Mouse (Mus musculus) adrenal gland, postnatal 4 days (tissue): ENCODE measurements around the gene D130043K22Rik. TPM values are rescaled to one million over a fixed set of nuclear protein-coding genes. Genes with fewer than 3 reads are reported as not detected.
"Not testable (repeated sequence)": the region's sequence is repeated elsewhere in the genome, so short reads cannot be mapped to it uniquely, and the experiment has no call there.

Source experiments
- DNase-seq, 2 experiments: peaks; one replicate each; pipeline ENCODE4 v3.0.0; 2021 to 2022; ENCODE audit warnings: low spot score in 2 of 2, mixed read lengths in 2 of 2
- total RNA-seq, 2 experiments: library from RNA; stranded (reverse); gene quantifications; 2 replicates each; pipeline ENCODE4 v1.2.3; 2021

The D130043K22Rik gene
- total RNA-seq, 2 experiments from 2014 or later = 1.0 to 1.6 TPM

GRCm38 (mm10) chr13:24831353-24832130, 13.4 kb upstream of the D130043K22Rik start, which contains the start of the genes Acot13 and Tdp2:
Gene Acot13 (minus strand): TSS chr13:24831540.
Gene Tdp2 (plus strand): TSS chr13:24831679.
- peak; percentile 82 to 91 for DNase-seq

- no peak for DNase-seq
Observed at GRCm38 (mm10) chr13:24832131-24832810, 12.7 kb upstream of the D130043K22Rik start.

- DNase-seq = no peak
Observed at GRCm38 (mm10) chr13:24832811-24833155, 12.2 kb upstream of the D130043K22Rik start.

GRCm38 (mm10) chr13:24837765-24838164, 7.2 kb upstream of the D130043K22Rik start:
- DNase-seq = not testable (repeated sequence)

DNA sequence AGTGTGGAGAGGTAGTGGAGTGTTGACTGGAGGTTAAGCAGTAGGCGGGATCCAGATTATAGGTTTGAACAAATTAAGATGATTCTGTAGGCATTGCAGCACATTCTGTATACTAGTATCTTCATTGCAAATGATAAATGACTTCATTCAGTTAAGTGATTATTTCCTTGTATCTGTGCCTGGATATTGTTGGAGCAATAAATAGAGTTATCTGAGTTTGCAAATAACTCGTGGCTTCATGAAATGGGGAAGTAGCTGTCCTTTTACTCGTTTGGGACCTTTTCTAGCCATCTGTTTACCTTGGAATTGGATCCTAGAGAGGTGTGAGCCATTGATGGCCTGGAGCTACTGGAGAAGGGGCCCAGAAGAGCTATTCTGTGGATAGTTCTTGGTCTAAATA, 5.1 kb upstream of the D130043K22Rik start:
- no peak for DNase-seq

- no peak for DNase-seq
Observed at GRCm38 (mm10) chr13:24841702-24842101, 3.2 kb upstream of the D130043K22Rik start.

DNA sequence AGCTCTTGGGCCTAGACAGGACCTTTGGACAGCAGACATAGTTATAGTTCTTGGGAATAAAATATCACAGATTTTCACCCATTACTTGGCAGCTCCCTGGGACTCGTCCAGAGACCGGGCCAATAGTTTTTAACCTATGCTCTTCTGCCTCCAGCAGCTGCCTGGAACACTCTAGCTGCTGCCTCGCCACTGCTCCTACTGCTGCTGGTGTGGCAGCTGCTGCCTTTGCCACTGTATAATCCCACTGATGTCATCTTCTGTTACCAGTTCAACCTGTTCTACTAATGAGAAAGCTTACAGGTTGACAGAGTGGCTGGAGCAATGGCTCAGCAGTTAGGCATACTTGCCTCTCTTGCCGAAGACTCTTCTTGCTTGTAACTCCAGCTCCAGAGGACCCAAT, 4.4 kb downstream of the D130043K22Rik start:
- DNase-seq = no peak

DNA sequence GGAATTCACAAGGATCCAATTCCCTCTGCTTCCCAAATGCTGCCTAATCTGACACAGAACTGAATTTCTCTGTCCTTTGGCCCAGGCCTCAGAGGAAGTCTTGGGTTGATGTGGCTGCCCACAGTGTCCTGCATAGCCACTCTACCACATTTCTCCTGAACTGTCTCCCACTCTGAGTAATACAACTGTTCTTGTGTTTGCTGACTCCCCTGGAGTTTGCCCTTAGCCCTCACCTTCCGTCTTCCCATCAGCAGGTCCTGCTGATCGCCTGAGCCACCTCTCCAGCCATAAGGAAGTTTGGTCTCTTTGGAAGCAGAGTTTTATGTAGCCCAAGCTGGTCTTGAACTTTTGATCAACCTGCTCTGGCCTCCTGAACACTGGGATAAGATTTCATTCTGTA, 7.1 kb downstream of the D130043K22Rik start:
- DNase-seq = no peak

GRCm38 (mm10) chr13:24852570-24852969, 7.6 kb downstream of the D130043K22Rik start:
- no peak for DNase-seq

- DNase-seq = no peak
Observed at GRCm38 (mm10) chr13:24859115-24859514, 14.2 kb downstream of the D130043K22Rik start.

DNA sequence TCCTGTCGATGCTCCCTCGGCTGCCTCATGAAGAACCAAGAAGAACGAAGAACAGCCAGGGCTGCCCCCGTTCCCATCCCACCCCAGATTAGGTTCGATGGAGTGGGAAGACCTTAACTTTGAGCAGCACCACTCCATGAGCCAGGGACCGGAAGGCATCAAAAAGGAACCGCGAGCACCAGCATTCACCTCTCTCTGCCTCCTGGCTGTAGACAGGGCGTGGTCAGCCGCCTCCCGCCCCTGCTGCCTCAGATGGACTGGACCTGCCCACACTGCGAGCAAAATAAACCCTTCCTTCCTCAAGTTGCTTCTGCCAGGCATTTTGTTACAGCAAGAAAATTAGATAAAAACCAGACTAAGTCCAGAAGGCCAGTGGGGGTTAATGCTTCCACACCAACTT, 16.1 kb downstream of the D130043K22Rik start:
- DNase-seq = no peak

- no peak for DNase-seq
Observed at GRCm38 (mm10) chr13:24862021-24862420, 17.1 kb downstream of the D130043K22Rik start.

DNA sequence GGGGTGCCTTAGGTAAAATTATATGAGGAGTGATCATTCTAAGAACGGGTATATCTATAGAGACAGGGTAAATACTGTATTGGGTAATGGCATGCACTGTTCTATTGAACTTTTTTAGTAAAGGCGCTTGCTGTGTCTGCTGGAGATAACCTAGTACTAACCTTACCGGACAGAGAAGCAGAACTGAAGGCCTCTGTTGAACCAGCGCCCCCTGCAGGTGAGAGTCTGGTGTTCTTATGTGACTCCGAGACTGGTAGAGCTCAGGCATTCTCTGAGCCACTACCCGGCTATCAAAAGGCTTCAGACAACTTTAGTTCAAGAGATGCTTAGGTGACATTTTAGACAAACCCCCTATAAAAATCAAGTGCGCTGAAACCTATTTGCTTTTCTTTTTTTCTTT, 17.6 kb downstream of the D130043K22Rik start:
- no peak for DNase-seq

DNA sequence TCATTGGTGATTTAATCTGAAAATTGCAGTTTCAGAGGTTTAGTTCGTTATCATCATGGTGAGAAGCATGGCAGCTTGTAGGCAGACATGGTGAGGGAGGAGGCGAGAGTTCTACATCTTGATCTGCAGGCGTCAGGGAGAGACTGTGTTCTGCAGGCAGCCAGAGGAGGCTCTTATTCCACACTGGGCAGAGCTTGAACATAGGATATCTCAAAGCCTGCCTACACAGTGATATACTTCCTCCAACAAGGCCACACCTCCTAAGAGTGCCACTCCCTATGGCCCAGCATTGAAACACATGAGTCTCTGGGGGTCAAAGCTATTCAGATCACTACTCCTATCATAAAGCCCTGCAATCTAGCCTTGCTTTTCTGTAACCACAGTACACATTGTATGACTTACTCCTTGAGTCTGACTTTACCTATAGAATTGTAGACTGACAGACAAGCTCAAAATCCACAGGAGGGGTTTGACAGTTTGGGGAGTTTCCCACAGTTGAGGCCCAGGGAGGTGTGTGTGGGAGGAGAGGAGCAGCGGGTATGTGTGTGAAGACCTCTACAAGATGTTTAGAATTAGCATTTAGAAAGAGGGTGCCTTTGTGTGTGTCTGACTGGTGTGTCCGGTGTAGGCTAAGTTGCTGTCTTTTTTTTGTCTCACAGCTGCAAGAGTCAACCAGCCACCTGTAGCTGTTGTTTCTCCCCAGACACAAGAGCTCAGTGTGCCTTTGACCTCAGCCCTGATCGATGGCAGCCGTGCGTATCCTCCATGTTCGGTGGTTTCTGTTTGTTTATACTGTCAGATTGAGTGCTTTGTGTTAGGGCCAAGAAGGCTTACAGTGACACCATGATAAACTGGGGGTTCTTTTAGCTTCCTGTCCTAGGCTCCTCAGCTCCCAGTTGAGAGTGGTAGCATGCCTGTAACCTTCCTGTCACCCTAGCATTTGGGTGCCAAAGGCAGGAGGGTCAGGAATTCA, 21.8 kb downstream of the D130043K22Rik start:
- no peak for DNase-seq

DNA sequence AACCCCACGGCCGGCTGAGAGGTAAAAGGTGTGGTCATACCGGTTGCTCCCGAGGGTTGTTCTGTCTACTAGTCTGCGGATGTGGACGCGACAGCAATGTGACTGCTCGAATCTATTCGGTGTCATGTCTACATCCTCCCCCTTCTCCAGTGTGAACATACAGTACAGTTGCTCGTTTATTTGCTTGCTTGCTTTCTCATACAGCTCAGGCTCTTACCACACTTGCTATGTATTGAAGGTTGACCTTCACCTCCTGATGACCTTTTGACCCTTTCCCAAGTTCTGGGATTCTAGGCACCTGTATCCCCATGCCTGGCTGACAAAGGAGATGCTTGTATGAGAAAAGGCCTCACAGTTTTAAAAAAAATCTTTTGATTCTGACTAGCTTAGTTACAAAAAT, 22.9 kb downstream of the D130043K22Rik start:
- no peak for DNase-seq

DNA sequence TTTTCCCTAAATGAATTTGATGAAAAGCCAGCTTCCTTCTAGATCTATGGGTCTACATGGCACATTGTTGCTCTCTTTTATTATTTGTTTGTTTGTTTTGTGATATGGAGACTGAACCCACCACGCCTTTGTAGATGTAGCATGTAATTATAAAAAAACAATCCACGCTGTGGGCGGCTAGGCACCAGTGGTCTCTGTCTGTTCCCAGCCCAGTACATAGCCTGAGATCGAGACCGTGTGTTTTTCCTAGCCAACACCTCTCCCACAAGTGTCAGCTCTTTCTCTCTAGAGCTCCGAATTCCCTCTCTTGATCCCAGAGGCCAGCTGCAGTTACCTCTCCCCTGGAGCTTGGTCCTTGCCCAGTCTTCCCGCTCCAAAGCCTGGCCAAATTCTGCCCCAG, 23.3 kb downstream of the D130043K22Rik start:
- no peak for DNase-seq

DNA sequence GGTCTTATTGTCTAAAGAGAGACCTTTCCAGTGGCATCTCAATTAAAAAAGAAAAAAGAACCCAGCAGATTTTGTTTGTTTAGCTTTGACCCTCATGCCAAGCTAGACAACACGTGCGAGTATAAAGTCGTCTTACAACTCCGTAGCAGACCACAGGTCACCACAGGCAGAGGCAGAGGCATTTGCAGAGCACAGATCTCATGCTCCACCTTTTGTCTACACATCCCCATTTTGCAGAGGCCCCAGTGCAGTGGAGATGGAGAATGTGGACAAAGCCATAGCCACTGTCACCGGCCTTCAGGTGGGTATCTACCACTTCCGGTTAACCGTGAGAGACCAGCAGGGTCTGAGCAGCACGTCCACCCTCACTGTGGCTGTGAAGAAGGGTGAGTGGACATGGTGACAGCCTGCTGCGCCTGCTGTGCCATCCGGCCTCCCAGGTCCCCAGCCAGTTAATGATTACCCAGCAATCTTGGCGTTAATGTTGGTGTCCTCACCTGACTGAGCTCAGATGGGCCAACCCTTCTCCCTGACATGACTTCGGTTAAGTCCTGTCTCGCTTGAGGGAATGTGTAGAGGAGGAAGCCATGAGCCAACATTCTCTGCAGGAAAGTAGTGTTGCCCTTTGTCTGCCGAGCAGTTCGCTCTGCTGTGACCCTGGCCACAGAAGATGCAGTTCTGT, 34.6 kb downstream of the D130043K22Rik start:
- DNase-seq = no peak

- no peak for DNase-seq
Observed at GRCm38 (mm10) chr13:24880208-24880607, 35.3 kb downstream of the D130043K22Rik start.

GRCm38 (mm10) chr13:24880704-24881103, 35.8 kb downstream of the D130043K22Rik start:
- no peak for DNase-seq

- DNase-seq = no peak
Observed at GRCm38 (mm10) chr13:24882411-24882810, 37.5 kb downstream of the D130043K22Rik start.

DNA sequence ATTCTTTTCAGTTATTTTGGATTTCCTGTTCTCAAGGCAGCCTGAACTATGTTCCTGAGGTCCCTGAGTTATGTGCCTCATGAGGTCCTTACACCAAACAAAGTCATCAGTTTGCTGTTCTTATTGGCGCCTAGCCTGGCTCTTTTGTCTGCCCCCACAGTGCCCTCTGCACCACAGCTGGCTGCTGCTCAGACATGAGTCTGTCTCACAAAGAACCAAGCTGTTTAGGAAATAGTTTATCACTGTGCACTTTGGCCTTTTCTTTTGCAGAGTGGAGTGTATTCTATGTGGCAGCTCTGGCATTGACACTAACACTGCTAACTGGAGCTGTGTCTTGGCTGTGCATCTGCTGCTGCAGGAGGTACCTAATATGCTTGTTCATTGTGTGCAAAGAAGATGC, 44.6 kb downstream of the D130043K22Rik start:
- no peak for DNase-seq
